Mouse (Mus musculus): Measurements from ENCODE around the gene Camk1g.

- TF ChIP-seq CTCF (IDR thresholded peaks at IDR 0.05; ENCODE audit: low read depth, low read length) (no peak), POLR2AphosphoS5 (IDR thresholded peaks at IDR 0.05; ENCODE audit: insufficient replicate concordance, low read depth, low read length) (no peak), TAL1 (conservative IDR thresholded peaks at IDR 0.05; ENCODE audit: low read depth, low read length) (no peak), GATA2 (IDR thresholded peaks at IDR 0.05; ENCODE audit: borderline replicate concordance, low read depth, low read length) (no peak)
These were observed 36.3 kb downstream of the Camk1g start for GRCm38 (mm10) chr1:193333776-193334175.
